Mouse (Mus musculus) kidney, adult 2 months (tissue): Measurements from ENCODE around the gene Cyp2w1. TPM values are rescaled to one million over a fixed set of nuclear protein-coding genes. Genes with fewer than 3 reads are reported as not detected.
A peak's percentile ranks its signal among the peaks of the same experiment; 100 is the strongest.

ENCODE experiments used
- DNase-seq: peaks from one replicate; pipeline ENCODE4 v3.0.0; 2021
- H3K27ac ChIP-seq: fragments of 200-500 bp; 2 replicates; pipeline ENCODE4 v1.5.1; 2012; ENCODE audit warnings: low read depth, low read length, control low read depth, inconsistent platforms; ENCODE audit not compliant: insufficient read depth
- H3K27me3 ChIP-seq: fragments of 200-500 bp; replicated peaks from 2 replicates; pipeline ENCODE4 v1.6.1; 2012; ENCODE audit warnings: mild to moderate bottlenecking, moderate library complexity, low read length, inconsistent platforms; ENCODE audit not compliant: control insufficient read depth, insufficient read depth
- H3K36me3 ChIP-seq: fragments of 200-500 bp; 2 replicates; pipeline ENCODE4 v1.6.1; 2012; ENCODE audit warnings: mild to moderate bottlenecking, moderate library complexity, low read length, inconsistent platforms; ENCODE audit not compliant: control insufficient read depth, insufficient read depth
- H3K4me1 ChIP-seq: fragments of 200-500 bp; 2 replicates; pipeline ENCODE4 v1.6.1; 2011; ENCODE audit warnings: low read length; ENCODE audit not compliant: control insufficient read depth, insufficient read depth
- H3K4me3 ChIP-seq: fragments of 200-500 bp; 2 replicates; pipeline ENCODE4 v1.5.1; 2011; ENCODE audit warnings: mild to moderate bottlenecking, low read depth, low read length, control low read depth; ENCODE audit not compliant: insufficient read depth
- CTCF ChIP-seq: fragments of 200-500 bp; conservative IDR thresholded peaks from 2 replicates; pipeline ENCODE4 v1.5.1; 2011; ENCODE audit warnings: low read depth, mild to moderate bottlenecking, control low read depth, low read length, moderate library complexity, mixed read lengths; ENCODE audit not compliant: insufficient read depth, insufficient read length
- POLR2A ChIP-seq: fragments of 200-500 bp; IDR thresholded peaks from one replicate; pipeline ENCODE4 v1.6.1; 2011; ENCODE audit warnings: low read depth, low read length, control low read depth
- WGBS: fragments of 180-500 bp; shearing (Covaris S2); methylation state at CpG from one replicate; pipeline ENCODE4 v1.1.7; 2018; 5-methylcytosine and 5-hydroxymethylcytosine counted together
- polyA plus RNA-seq: library from polyadenylated mRNA; depleted of rRNA; stranded (reverse); fragments of >200 nt; gene quantifications from 2 replicates; pipeline ENCODE4 v1.2.3, GENCODE M21; 2012

The Cyp2w1 gene
- polyA plus RNA-seq, 1 experiment = not detected

- 4% methylated on average over 12 of the region's 12 CpGs for WGBS
- no peak overlapping the region for H3K27ac ChIP-seq
- H3K4me3 ChIP-seq = peak overlapping the region; percentile 96
- peak; percentile 79 for DNase-seq
- TF ChIP-seq CTCF (peak; percentile 84), POLR2A (no peak)
- peaks cover 16% of the 10 kb centered on the region for H3K4me1 ChIP-seq
- H3K27me3 ChIP-seq = no peaks in the 10 kb centered on the region
- no peaks in the 10 kb centered on the region; the same call in 1 of the 2 replicates for H3K36me3 ChIP-seq
Observed at GRCm38 (mm10) chr5:139344021-139344686, 8.3 kb upstream of the Cyp2w1 start.

GRCm38 (mm10) chr5:139344687-139345363, 7.6 kb upstream of the Cyp2w1 start:
- Histone ChIP-seq H3K4me1 (peaks cover 16% of the 10 kb centered on the region), H3K27ac (peak overlapping the region; percentile 81), H3K4me3 (peak overlapping the region; percentile 96), H3K36me3 (no peaks in the 10 kb centered on the region; the same call in 1 of the 2 replicates), H3K27me3 (no peaks in the 10 kb centered on the region)
- peak; percentile 90 for TF ChIP-seq POLR2A
- no peak; the same call in 1 of the 2 replicates for TF ChIP-seq CTCF
- under 1% methylated on average over 33 of the region's 33 CpGs for WGBS
- peak; percentile 98 for DNase-seq

GRCm38 (mm10) chr5:139345364-139345714, 7.1 kb upstream of the Cyp2w1 start:
- no peak for DNase-seq
- 11% methylated on average over 5 of the region's 5 CpGs for WGBS
- TF ChIP-seq CTCF (no peak), POLR2A (no peak)
- Histone ChIP-seq H3K27me3 (no peaks in the 10 kb centered on the region), H3K27ac (peak overlapping the region; percentile 77), H3K36me3 (no peaks in the 10 kb centered on the region; the same call in 1 of the 2 replicates), H3K4me1 (peaks cover 16% of the 10 kb centered on the region), H3K4me3 (peak overlapping the region; percentile 18; the same call in 1 of the 2 replicates)

GRCm38 (mm10) chr5:139347225-139347624, 5.2 kb upstream of the Cyp2w1 start:
- H3K27ac ChIP-seq = peak overlapping the region; percentile 73
- peak; percentile 79 for DNase-seq
- WGBS = 43% methylated on average over 1 of the region's 1 CpGs

GRCm38 (mm10) chr5:139349713-139350112, 2.7 kb upstream of the Cyp2w1 start:
- H3K27ac ChIP-seq = no peak overlapping the region
- H3K27me3 ChIP-seq = no peaks in the 10 kb centered on the region
- H3K4me3 ChIP-seq = no peak overlapping the region
- no peak for DNase-seq
- H3K4me1 ChIP-seq = peaks cover 16% of the 10 kb centered on the region
- TF ChIP-seq CTCF (no peak), POLR2A (no peak)
- WGBS = 76% methylated on average over 6 of the region's 6 CpGs
- H3K36me3 ChIP-seq = no peaks in the 10 kb centered on the region

More at GRCm38 (mm10) chr5:139347225-139347624, 5.2 kb upstream of the Cyp2w1 start:
- Histone ChIP-seq H3K4me3 (no peak overlapping the region), H3K36me3 (no peaks in the 10 kb centered on the region), H3K27me3 (no peaks in the 10 kb centered on the region), H3K4me1 (peaks cover 16% of the 10 kb centered on the region)
- no peak for TF ChIP-seq CTCF
- TF ChIP-seq POLR2A = no peak

GRCm38 (mm10) chr5:139351134-139351533, 1.3 kb upstream of the Cyp2w1 start, which contains the start of gene Cox19:
Gene Cox19 (minus strand): TSS chr5:139351418.
- Histone ChIP-seq H3K4me1 (peaks cover 11% of the 10 kb centered on the region; the same call in 1 of the 2 replicates), H3K4me3 (no peak within 1 kb of the TSS), H3K36me3 (no peaks in the 10 kb centered on the region), H3K27me3 (no peaks in the 10 kb centered on the region), H3K27ac (no peak within 1 kb of the TSS)
- TF ChIP-seq CTCF (no peak), POLR2A (no peak)
- WGBS = 57% methylated on average over 5 of the region's 5 CpGs
- no peak for DNase-seq

GRCm38 (mm10) chr5:139351628-139352027, 789 bp upstream of the Cyp2w1 start:
- peaks cover 10% of the 10 kb centered on the region; the same call in 1 of the 2 replicates for H3K4me1 ChIP-seq
- no peak for TF ChIP-seq POLR2A
- no peak for TF ChIP-seq CTCF
- DNase-seq = no peak
- H3K36me3 ChIP-seq = no peaks in the 10 kb centered on the region
- WGBS = 58% methylated on average over 8 of the region's 8 CpGs
- no peaks in the 10 kb centered on the region for H3K27me3 ChIP-seq
- no peak overlapping the region for H3K4me3 ChIP-seq
- H3K27ac ChIP-seq = no peak overlapping the region
